Mouse (Mus musculus) megakaryocyte, embryonic 14.5 days (primary cell): ENCODE measurements around the gene Cops3.
A peak's percentile ranks its signal among the peaks of the same experiment; 100 is the strongest.

Source experiments
- FLI1 ChIP-seq: IDR thresholded peaks from 2 replicates; pipeline ENCODE4 v1.6.1; 2012; ENCODE audit warnings: low read length, inconsistent platforms, mixed read lengths
- GATA1 ChIP-seq: IDR thresholded peaks from 3 replicates; pipeline ENCODE4 v1.6.1; 2012; ENCODE audit warnings: mixed read lengths, low read length, inconsistent platforms, borderline replicate concordance

DNA sequence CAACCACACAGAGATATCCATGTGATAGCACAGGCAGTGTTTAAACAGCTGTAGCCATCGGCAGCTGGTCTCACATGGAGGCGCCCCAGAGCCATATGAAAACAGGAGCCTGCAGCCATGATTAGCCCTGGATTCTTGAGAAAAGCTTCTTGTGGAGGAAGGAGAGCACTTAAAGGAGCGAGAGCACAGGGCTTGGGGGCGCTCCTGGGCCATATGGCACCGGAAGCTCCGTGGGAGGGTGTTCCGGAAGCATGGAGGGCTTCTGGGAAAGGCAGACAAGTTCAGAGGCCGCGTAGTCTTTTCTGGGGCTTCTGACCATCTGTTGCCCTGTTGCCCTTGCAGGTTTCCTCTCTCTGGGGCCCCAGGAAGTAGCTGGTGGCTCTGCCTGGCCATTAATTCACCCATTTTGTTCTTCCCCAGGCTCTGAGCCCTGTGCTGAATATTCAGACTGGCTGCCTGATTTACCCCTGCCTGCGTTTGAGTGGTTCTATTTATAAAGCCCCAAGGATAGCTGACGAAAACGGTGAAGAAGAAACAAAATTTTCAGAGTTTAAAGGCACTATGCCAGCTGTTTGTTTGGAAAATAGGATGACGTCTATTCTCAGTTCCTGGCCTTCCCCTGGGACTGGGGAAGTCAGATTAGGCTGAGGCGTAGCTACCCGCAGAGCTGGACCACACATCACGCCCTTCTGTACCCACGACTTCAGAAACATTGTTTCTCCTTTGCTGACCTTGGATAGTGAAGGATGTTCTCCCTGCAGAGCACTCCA is 45.8 kb upstream of the Cops3 start:
- 0 out of 3 replicates have a peak, but pooled peaks have one; percentile 10 for TF ChIP-seq GATA1
- peak; percentile 93; the same call in 1 of the 2 replicates for TF ChIP-seq FLI1
